Mouse (Mus musculus) forelimb bud, embryonic 11.5 days (tissue): Measurements from ENCODE around the gene Iqcn.
A peak's percentile ranks its signal among the peaks of the same experiment; 100 is the strongest.

Experiments
- DNase-seq: peaks from one replicate; pipeline ENCODE4 v3.0.0-alpha.2; 2012; ENCODE audit warnings: low read depth, low spot score

Gene Iqcn

DNA sequence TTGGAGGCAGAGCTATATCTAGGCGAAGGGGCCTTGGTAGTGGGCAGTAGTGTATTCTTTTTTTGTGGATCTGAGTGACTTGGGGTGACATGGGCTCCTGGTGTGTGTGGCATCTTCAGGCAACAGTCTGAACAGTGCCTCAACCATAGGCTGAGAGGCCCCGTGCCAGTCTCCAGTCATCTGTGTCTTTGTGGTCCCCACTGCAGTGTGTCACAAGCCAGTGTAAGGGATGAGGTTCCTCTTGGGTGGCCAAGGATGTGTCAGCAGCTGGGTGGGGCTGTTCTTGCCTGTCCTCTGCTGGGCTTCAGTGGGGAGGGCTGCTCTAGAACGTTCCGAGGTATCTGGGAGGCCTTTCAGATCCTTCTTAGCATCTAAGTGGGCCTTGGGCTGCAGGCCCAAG is 27.7 kb downstream of the Iqcn start:
- DNase-seq, result no peak

DNA sequence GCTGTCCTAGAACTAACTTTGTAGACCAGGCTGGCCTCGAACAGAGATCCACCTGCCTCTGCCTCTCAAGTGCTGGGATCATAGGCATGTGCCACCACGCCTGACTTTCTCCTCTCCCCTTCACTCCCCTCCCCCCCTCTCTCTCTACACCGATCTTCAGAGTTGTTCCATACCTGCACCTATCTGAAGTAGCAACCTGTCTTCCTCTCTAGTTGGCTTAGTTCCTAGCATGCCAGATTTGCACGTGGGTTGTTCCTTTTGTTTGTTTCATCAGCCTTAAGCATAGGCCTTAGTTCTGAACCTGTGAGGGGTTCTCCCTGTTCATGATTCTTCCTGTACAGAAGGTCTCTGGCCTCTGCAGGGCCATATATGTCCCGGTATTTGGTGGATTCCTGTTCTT is 34.4 kb downstream of the Iqcn start:
- DNase-seq, result no peak

DNA sequence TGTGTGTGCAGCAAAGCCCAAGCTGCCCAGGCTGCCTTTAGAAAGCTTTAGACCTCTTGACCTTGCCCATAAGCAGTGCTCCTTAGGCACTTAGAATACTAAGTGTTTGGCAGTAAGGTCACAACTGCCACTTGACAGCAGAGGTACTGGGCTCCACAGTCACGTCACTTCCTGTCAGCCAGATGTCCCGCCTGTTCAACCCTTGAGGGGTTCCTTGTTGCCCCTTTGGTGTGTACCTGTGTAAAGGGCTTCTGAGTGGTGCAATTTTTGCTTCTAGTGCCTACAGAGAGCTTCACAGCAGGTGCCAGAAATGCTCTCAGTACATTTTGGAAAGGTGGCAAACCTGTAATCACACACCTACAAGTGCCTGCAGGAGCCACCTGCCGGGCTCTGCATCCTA is 35.0 kb downstream of the Iqcn start:
- DNase-seq, result no peak

DNA sequence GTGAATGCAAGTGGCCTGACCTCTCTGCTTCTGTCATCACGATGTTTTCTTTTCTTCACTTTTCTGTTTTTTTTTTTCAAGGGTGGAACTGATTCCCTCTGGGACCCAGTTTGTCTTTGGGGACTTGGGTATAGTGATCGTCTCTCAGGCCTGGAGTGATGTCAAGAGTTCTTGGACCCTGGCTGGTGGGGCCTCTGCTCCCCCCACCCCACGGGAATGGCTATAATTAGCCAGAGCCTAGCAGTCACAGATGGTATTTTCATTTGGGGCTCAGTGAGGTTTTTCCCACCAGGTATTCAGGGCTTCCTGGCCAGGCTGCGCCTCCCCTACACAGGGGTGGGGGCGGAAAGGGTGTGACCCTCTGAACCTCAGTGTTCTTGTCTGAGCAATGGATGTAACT is 38.4 kb downstream of the Iqcn start:
- no peak for DNase-seq

DNA sequence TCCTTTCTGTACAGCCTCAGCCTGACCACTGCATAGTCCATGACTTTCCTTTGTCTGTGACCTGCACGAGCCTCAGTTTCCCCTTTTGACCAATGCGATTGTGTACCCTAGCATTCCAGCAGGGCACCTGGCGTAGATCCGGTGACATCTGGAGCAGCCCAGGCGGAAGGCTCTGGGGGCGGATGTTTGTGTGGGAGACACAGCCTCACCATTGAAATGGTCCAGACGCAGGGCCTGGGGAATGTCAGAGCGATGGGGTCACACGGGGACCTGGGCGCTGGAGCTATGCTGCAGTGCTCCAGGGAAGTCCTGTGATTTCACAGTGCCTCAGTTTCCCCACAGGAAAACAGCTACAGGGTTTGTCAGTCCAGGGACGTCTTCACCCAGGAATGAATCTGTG is 38.9 kb downstream of the Iqcn start:
- DNase-seq, result no peak

DNA sequence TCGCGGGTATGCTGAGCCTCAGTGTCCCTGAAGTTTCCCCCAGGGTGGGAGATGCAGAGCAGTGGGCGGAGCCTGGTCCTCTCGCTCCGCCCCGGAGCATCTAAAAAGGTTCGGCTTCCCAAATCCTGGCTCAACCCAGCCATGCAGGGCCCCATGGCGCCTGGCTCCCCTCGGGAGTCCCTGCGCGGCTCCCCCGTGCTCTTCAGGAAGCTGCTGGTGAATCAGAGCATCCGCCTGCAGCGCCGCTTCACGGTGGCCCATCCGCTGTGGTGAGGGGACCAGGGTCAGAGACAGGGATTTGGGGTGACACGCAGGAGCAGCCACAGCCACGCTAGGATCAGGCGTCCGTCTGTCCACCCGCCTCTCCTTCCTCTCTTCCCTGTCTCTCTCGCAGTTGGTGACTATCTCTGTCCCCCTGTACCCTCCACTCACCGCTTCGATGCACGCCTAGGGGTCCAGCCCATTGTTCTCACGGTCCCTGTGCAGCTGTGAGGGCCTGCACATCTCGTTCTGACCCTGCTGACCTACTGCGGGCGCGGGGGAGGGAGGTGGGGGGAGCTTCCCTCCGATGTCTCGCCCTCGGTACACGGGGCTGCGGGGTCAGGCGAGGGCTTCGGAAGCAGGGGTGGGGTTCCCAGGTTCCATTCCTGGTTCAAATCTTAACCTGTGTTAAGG is 39.9 kb downstream of the Iqcn start:
- DNase-seq, result no peak

DNA sequence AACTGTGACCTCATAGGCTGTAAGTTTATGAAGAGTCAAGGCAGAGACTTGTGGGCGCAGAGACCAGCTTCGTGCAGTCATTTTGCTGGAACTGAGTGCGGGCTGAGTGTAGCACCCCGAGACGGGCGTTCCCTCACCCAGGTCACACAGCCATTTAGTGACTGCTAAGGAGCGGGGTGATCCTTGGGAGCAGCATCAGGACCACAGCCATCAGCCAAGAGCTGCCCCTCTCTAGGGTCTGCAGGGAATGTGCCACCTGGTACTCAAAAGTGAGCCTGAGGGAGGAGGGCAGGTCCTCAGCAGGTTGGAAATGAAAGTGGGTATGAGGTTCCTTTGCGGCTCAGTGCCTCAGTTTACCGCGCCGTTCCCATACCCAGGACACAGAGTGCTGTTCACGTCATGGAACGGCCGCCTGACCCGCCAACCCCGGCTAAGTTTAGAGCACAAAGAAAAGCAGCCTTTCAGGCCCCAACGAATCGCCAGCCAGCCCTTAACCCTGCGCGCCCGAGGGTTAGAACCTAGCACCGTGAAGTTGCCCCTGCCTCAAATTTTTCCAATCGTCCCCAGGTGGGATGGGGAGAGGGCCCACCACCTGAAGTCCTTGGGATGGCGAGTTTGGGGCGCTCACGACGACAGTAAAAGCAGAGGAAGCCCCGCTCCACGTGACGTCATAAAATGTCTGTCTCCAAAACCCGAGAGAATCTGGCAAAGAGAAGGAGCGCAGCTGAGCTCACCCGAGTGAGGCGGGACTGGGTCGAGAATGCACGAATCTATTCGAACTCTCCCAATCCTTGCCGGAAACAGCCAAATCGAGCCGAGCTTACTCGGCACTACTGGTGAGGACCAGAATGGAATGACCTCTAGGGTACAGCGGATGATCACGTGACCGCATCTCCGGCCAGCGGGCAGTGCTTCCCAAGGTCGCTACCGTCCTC is 40.7 kb downstream of the Iqcn start:
- DNase-seq, result no peak

DNA sequence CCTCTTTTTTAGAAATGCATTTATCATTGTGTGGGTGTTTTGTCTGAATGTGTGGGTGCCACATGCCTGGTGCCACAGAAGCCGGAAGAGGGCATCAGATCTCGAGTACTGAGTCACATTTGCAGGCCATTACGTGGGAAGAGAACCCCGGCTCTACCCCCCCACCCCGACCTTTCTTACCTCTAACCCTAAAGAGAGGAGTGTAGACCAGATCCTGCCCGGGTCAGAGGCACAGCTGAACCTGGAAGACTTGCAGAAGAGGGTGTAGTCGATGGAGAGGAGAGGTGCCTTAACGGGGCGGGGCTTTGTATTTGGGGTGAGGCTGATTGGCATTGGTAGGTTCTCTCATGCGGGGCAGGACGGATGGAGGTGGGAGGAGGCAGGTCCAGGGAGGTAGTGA is 41.5 kb downstream of the Iqcn start:
- DNase-seq, result no peak

DNA sequence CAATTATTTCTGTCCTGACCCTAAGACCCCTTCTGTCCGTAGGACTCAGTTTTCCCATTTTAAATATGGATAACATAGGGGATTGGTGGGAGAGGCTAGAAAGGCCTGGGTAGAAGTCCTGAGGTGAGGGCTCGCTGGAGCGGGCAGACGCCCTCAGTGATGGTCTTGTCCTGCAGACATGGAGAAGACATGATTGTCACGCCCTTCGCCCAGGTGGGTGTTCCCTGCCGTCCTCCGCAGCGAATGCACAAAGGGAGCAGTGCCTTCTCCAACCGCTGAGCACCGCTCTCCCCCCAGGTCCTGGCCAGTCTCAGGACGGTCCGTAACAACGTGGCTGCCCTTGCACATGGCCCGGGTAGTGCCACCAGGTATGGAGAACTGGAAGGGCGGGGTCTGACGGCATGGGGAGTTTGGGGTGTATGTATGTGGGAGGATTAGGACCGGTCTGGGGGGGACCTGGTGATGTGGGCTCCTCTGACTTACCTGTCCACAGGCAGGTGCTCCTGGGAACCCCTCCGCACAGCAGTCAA is 42.5 kb downstream of the Iqcn start:
- no peak for DNase-seq

DNA sequence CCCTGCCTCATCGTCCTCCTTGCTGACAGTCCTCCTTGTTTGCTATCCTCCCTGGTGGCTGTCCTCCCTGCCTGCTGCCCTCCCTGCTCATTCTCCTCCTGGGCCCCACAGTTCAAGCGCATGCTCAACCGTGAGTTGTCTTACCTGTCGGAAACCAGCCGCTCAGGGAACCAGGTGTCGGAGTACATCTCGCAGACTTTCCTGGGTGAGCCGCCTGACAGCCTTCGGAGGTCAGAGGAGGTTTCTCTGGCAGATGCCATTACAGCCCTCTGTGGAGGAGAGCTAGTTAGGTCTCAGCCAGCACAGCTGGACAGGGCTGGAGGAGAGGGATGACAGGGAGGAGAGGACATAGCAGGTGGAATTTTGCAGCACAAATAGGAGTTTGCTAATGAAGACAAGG is 43.4 kb downstream of the Iqcn start:
- no peak for DNase-seq

DNA sequence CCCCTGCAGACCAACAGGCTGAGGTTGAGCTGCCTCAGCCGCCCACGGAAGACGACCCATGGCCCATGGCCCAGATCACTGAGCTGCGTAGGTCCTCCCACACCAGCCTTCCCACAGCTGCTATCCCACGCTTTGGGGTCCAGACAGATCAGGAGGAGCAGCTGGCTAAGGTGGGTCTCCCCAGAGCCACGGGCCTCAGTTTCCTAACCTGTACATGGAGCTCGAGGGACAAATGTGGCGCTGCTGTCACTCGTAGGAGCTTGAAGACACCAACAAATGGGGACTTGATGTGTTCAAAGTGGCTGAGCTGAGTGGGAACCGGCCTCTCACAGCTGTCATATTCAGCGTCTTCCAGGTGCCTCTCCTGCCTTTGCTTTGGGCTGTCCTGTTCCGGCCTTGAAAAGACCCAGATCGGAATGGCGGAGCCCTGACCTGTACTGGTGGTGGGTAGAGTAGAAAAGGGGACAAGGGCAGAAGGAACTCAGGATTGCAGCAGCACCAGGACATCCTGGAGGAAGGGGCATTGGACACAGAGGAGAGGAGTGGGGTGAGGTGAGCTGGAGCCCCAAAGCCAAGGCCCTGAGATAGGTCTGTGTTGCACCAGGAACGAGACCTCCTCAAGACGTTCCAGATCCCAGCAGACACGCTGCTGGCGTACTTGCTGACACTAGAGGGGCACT is 44.1 kb downstream of the Iqcn start:
- no peak for DNase-seq

DNA sequence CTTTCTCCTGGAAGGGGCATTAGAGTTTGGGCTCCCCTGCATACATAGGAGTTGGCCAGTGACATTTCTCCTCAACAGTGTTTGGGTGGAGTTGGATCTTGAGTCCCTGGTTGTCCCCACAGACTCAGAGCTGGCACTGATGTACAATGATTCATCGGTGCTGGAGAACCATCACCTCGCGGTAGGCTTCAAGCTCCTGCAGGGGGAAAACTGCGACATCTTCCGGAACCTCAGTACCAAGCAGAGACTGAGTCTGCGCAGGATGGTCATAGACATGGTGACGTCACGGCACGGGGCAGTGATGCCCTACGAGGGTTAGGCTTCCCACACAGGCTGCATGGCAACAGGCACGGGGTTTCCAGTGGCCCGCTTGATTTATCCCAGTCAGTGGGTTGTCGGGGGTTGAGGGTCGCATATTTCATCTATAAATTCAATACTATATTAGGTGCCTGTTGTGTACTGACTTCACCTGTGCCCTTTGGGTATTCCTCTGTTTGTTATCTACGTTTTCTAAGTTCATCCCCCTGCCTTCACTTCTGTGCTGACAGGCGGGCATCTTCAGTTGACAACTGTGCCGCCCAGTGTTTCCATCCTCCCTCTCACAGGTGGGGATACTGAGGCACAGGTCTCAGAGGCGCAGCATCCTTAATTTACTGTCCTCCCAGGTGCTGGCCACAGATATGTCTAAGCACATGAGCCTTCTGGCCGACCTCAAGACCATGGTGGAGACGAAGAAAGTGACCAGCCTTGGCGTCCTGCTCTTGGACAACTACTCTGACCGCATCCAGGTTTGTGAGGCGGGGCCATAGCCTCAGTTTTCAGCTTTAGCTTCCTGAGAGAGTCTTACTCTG is 45.2 kb downstream of the Iqcn start:
- DNase-seq, result no peak

DNA sequence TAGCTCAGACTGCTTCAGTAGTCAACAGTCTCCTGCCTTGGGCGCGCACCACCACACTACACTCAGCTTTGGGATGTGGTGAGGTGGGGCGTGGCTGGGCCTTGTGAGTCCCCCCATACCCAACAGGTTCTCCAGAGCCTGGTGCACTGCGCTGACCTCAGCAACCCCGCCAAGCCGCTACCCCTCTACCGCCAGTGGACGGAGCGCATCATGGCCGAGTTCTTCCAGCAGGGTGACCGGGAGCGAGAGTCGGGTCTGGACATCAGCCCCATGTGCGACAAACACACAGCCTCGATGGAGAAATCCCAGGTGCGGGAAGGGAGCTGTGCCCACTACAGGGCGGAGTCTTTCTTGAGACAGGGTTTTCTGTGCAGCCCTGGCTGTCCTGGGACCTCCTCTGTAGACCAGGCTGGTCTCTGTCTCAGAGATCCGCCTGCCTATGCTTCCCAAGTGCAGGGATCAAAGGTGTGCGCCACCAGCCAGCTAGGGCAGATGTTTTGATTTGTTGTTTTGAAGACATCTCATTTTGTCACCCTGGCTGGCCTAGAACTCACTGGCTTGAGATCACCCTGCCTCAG is 45.9 kb downstream of the Iqcn start:
- no peak for DNase-seq

DNA sequence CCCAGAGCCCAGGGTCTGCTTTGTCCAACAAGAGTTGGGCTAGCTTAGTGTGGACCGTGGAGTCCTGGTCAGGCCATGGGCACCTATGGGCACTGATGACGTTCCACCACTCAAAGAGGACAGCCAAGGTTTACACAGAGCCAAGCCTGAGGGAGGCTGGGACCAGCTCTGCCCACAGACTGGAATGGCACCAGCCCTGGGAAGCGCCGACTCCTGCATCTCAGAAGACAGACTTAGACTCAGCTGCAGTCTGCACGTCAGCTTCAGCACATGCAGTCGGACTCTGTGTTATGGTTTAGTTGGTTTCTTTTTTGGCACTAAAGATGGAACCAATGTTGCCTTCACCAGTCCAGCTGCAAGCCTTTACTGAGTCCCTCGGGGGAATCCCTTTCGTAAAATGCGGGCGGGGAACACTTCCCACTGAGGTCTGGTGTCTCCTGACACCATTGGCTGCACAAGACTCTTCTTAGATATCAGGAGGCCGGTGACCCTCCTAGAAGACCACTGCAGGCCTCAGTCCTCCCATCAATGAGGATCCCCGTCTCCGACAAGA is 46.9 kb downstream of the Iqcn start:
- DNase-seq, result no peak

DNA sequence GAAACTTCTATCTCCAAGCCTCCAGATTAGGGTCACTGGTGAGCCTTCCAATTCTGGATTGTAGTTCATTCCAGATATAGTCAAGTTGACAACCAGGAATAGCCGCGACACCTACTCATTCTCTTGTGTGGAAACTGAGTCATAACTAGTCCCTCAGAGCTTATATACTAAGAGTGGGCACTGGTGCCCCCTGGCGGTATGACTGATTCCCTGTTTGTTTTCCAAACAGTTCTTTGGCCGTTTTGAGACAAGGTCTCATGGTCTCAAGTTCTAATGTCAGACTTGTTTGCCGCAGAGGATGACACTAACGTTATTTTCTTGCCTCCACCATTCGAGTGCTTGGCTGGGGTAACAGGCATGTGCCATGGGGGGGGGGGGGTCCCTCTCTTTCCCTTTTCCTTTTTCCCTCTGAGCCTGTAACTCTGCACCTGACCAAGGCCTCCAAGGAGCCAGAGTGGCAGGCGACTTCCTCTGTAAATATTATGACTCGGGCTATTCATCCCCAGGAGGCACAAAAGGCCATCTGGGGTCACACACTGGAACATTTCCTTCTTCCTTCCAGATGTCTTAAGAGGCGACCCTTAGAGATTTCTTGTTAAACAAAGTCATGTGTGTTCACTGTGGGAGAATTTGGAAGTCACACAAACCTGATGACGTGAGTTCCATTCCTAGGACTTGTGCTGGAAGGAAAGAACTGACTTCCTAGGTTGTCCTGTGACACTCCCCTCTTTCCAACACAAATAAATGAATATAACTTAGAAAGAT is 48.9 kb downstream of the Iqcn start:
- DNase-seq, result peak; percentile 67

DNA sequence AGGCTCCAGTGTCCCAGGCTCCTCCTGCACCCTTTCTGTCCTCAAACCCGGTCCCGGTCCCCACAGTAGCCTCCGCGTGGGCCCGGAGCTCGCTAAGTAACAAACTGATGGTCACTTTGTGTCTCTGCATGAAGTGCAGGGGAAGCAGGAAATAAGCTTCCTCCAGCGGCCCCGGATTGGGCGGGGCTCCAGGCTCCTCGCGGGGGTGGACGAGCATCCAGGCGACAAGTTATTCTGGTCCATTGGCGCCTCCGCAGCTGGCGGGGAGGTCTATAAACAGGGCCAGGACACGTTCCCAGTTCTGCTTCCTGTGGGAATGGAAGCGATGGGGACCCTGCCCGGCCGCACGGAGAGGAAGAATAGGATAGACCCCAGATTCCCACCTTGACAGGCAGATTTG is 49.9 kb downstream of the Iqcn start:
- DNase-seq, result no peak

DNA sequence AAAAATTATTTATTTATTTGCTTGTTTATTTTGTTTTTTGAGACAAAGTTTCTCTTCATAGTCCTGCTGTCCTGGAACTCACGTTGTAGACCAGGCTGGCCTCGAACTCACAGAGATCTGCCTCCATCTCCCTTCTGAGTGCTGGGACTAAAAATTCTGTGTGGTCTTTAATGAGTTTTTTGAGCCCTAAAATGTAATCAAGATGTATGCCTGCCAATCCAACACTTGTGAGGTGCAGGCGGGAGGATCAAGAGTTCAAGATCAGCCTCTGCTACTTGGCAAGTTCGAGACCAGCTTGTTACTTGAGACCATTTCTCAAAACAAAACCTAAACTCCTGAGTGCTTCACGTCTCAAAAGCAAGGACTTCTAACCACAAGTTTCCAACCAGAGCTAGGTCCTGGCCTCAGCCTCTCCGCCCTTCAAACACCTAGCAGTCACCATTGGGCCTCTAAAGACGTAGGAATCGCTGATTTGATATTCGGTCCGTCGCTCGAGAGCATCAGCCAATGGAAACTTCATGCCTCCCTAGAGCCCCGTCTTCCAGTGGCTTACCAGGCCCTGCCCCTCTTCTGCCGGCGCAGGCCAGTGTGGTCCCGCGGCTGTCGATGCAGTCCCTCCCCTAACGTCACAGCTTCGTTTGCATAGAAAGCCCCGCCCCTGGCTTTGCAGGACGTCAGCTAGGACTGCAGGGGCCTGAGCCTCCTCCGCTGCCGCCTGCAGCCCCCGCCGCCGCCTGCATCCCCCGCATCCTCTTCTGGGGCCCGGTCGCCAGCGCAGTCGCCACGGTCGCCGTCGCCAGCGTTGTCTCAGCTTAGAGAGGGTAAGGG is 51.0 kb downstream of the Iqcn start, which contains the start of gene Rab3a:
TSS of gene Rab3a (plus strand) at position 637 of the 828 bp plus-strand sequence.
- DNase-seq, result peak; percentile 98

DNA sequence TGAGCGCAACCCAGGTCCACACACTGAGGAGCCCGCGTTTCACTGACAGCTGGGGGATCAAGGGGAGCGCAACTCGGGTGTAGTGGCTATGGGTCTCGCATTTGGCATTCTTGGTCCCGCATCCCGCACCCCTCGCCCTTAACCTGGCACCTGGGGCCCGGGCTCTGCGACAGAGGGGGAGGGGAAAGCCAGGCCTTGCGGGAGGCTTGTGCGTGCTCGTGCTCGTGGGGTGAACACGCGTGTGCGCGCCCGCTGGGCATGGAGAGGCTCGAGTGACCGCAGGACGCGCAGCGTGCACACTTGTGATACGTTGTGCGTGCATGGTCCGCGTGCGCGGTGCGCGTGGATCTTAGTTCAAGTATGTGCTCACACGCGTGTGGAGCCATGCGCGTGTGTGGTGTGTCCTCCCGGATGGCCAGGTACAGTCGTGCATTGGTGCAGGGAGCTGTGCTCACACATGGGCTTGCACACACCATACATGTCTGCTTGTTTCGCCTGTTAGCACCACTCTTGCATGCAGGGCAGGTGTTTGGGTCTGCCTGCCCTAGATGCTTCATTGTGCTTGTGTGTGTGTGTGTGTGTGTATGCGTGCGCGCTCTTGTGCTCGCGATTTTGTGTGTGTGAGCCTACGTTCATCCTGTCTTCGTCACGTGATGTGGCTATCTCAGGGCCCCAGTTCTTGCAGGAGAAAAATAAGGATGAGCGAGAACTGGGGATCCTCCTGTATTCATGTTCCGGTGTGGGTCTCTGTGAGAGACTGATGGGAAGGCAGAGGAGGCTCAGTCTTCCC is 51.8 kb downstream of the Iqcn start:
- no peak for DNase-seq
